Mouse (Mus musculus) midbrain, embryonic 13.5 days (tissue): ENCODE measurements around the gene Zfp9. TPM values are rescaled to one million over a fixed set of nuclear protein-coding genes. Genes with fewer than 3 reads are reported as not detected.

Source experiments
- ATAC-seq: fragments of 200-750 bp; cut with Nextera tagmentation; 2 replicates; pipeline ENCODE4 v1.8.0; 2017; ENCODE audit warnings: mild to moderate bottlenecking, moderate TSS enrichment, moderate library complexity
- H3K27ac ChIP-seq: fragments of 300-500 bp; sonication (generic); 2 replicates; pipeline ENCODE4 v1.5.1; 2015; ENCODE audit warnings: inconsistent platforms, mild to moderate bottlenecking, moderate library complexity
- H3K27me3 ChIP-seq: fragments of 300-500 bp; sonication (generic); 2 replicates; pipeline ENCODE4 v1.6.1; 2015; ENCODE audit warnings: mild to moderate bottlenecking, inconsistent platforms
- H3K36me3 ChIP-seq: fragments of 300-500 bp; sonication (generic); 2 replicates; pipeline ENCODE4 v1.6.1; 2015; ENCODE audit warnings: mild to moderate bottlenecking, inconsistent platforms
- H3K4me1 ChIP-seq: fragments of 300-500 bp; sonication (generic); replicated peaks from 2 replicates; pipeline ENCODE4 v1.6.1; 2015; ENCODE audit warnings: inconsistent platforms
- H3K4me2 ChIP-seq: fragments of 300-500 bp; sonication (generic); replicated peaks from 2 replicates; pipeline ENCODE4 v1.6.1; 2015; ENCODE audit warnings: moderate library complexity, mild to moderate bottlenecking, inconsistent platforms
- H3K4me3 ChIP-seq: fragments of 300-500 bp; sonication (generic); replicated peaks from 2 replicates; pipeline ENCODE4 v1.5.1; 2015; ENCODE audit warnings: mild to moderate bottlenecking, inconsistent platforms
- H3K9ac ChIP-seq: fragments of 300-500 bp; sonication (generic); replicated peaks from 2 replicates; pipeline ENCODE4 v1.6.1; 2015; ENCODE audit warnings: mild to moderate bottlenecking, inconsistent platforms
- H3K9me3 ChIP-seq: fragments of 300-500 bp; sonication (generic); 2 replicates; pipeline ENCODE4 v1.6.1; 2016; ENCODE audit warnings: mild to moderate bottlenecking, inconsistent platforms
- WGBS: fragments of 180-500 bp; shearing (Covaris S2); methylation state at CpG from one replicate; pipeline ENCODE4 v1.1.7; 2015; 5-methylcytosine and 5-hydroxymethylcytosine counted together
- microRNA-seq: library from miRNA; unstranded; fragments of <30 nt; microRNA quantifications from one replicate; pipeline ENCODE4, GENCODE M21; 2016
- polyA plus RNA-seq: library from polyadenylated mRNA; unstranded; fragments of >200 nt; fragmentation: Nextera tagmentation; extraction: Ambion mirVana; gene quantifications from 2 replicates; pipeline ENCODE4 v1.2.1, GENCODE M21; 2015

Zfp9 gene
- polyA plus RNA-seq, 1 experiment from 2014 or later, result 11.9 TPM

- Histone ChIP-seq H3K27me3 (no peaks in the 10 kb centered on the region), H3K4me2 (no peak overlapping the region), H3K9me3 (peaks cover 13% of the 10 kb centered on the region; the same call in 1 of the 2 replicates), H3K4me3 (no peak overlapping the region), H3K4me1 (no peaks in the 10 kb centered on the region), H3K27ac (no peak overlapping the region), H3K9ac (no peak overlapping the region), H3K36me3 (peaks cover 45% of the 10 kb centered on the region)
- 94% methylated on average over 1 of the region's 1 CpGs for WGBS
- ATAC-seq, result no peak
These were observed 52.5 kb downstream of the Zfp9 start for GRCm38 (mm10) chr6:118426666-118427065.

GRCm38 (mm10) chr6:118419050-118419920, 59.8 kb downstream of the Zfp9 start, which contains the start of gene Bms1:
Gene Bms1 (minus strand): TSS chr6:118419474.
- Histone ChIP-seq H3K9me3 (no peaks in the 10 kb centered on the region), H3K27ac (peak within 1 kb of the TSS; percentile 90), H3K36me3 (peaks cover 27% of the 10 kb centered on the region), H3K4me1 (peaks cover 15% of the 10 kb centered on the region), H3K27me3 (no peaks in the 10 kb centered on the region), H3K4me2 (peak within 1 kb of the TSS; percentile 63), H3K4me3 (peak within 1 kb of the TSS; percentile 96), H3K9ac (peak within 1 kb of the TSS; percentile 88)
- WGBS, result under 1% methylated on average over 67 of the region's 67 CpGs
- peak; percentile 98 for ATAC-seq

Small RNA genes within 50 kb of the gene (microRNA-seq; reads per million reads assigned to microRNA genes)
- gene Gm25953, result not detected

Other genes with a start within 250 kb of the Zfp9 start
- 27.7 and 27.9 TPM in 2 replicates for gene Bms1, start 59.8 kb downstream of the Zfp9 start, polyA plus RNA-seq
- gene Zfp248, start 23.8 kb downstream of the Zfp9 start, polyA plus RNA-seq, result 14.8 and 16.0 TPM in 2 replicates
- 17.5 and 19.9 TPM in 2 replicates for gene Ankrd26, start 82.9 kb upstream of the Zfp9 start, polyA plus RNA-seq